Mouse (Mus musculus): ENCODE measurements around the gene Ablim1. TPM values are rescaled to one million over a fixed set of nuclear protein-coding genes. Genes with fewer than 3 reads are reported as not detected.

Ablim1 gene
- polyA plus RNA-seq, 1 experiment from 2014 or later, result 12.4 TPM

- no peak for ATAC-seq (ENCODE audit: low read depth)
- 62% methylated on average over 11 of the region's 11 CpGs for WGBS (ENCODE audit: insufficient replicate concordance)
- H3K27me3 ChIP-seq (ENCODE audit: control insufficient read depth, insufficient read depth, low read depth, low read length), result no peaks in the 10 kb centered on the region
- no peaks in the 10 kb centered on the region for H3K9me3 ChIP-seq (replicated peaks; ENCODE audit: control insufficient read depth, low read length)
- H3K4me2 ChIP-seq (ENCODE audit: low read depth, low read length), result no peak overlapping the region
- no peak overlapping the region for H3K9ac ChIP-seq (ENCODE audit: low read depth, low read length)
- no peak overlapping the region for H3K4me3 ChIP-seq (ENCODE audit: low read depth, low read length)
- H3K4me1 ChIP-seq (ENCODE audit: control insufficient read depth, low read depth, low read length), result no peaks in the 10 kb centered on the region; the same call in 1 of the 2 replicates
- H3K36me3 ChIP-seq (ENCODE audit: control insufficient read depth, insufficient read depth), result no peaks in the 10 kb centered on the region
- no peak overlapping the region for H3K27ac ChIP-seq (ENCODE audit: low read length)
These were observed 15.6 kb upstream of the Ablim1 start for GRCm38 (mm10) chr19:57330309-57330708.

- Histone ChIP-seq H3K27me3 (ENCODE audit: control insufficient read depth, insufficient read depth, low read depth, low read length) (no peaks in the 10 kb centered on the region), H3K9me3 (replicated peaks; ENCODE audit: control insufficient read depth, low read length) (no peaks in the 10 kb centered on the region), H3K27ac (ENCODE audit: low read length) (no peak overlapping the region), H3K36me3 (ENCODE audit: control insufficient read depth, insufficient read depth) (no peaks in the 10 kb centered on the region), H3K4me1 (ENCODE audit: control insufficient read depth, low read depth, low read length) (no peaks in the 10 kb centered on the region; the same call in 1 of the 2 replicates), H3K4me2 (ENCODE audit: low read depth, low read length) (0 out of 2 replicates have a peak overlapping the region, but pooled peaks have one; percentile 19), H3K9ac (ENCODE audit: low read depth, low read length) (no peak overlapping the region), H3K4me3 (ENCODE audit: low read depth, low read length) (no peak overlapping the region)
- WGBS (ENCODE audit: insufficient replicate concordance), result 36% methylated on average over 12 of the region's 12 CpGs
- ATAC-seq (ENCODE audit: low read depth), result no peak
These were observed 14.1 kb upstream of the Ablim1 start for GRCm38 (mm10) chr19:57328792-57329191.

- Histone ChIP-seq H3K27me3 (ENCODE audit: control insufficient read depth, insufficient read depth, low read depth, low read length) (no peaks in the 10 kb centered on the region), H3K4me2 (ENCODE audit: low read depth, low read length) (no peak overlapping the region), H3K4me1 (ENCODE audit: control insufficient read depth, low read depth, low read length) (no peaks in the 10 kb centered on the region; the same call in 1 of the 2 replicates), H3K4me3 (ENCODE audit: low read depth, low read length) (no peak overlapping the region), H3K9ac (ENCODE audit: low read depth, low read length) (no peak overlapping the region), H3K36me3 (ENCODE audit: control insufficient read depth, insufficient read depth) (no peaks in the 10 kb centered on the region), H3K27ac (ENCODE audit: low read length) (no peak overlapping the region), H3K9me3 (replicated peaks; ENCODE audit: control insufficient read depth, low read length) (no peaks in the 10 kb centered on the region)
- 81% methylated on average over 7 of the region's 7 CpGs for WGBS (ENCODE audit: insufficient replicate concordance)
- no peak for ATAC-seq (ENCODE audit: low read depth)
These were observed 13.6 kb upstream of the Ablim1 start for GRCm38 (mm10) chr19:57328269-57328668.

GRCm38 (mm10) chr19:57327679-57328078 is 13.0 kb upstream of the Ablim1 start:
- Histone ChIP-seq H3K4me1 (ENCODE audit: control insufficient read depth, low read depth, low read length) (no peaks in the 10 kb centered on the region; the same call in 1 of the 2 replicates), H3K9ac (ENCODE audit: low read depth, low read length) (no peak overlapping the region), H3K4me3 (ENCODE audit: low read depth, low read length) (no peak overlapping the region), H3K4me2 (ENCODE audit: low read depth, low read length) (no peak overlapping the region), H3K9me3 (replicated peaks; ENCODE audit: control insufficient read depth, low read length) (no peaks in the 10 kb centered on the region), H3K27ac (ENCODE audit: low read length) (no peak overlapping the region), H3K36me3 (ENCODE audit: control insufficient read depth, insufficient read depth) (no peaks in the 10 kb centered on the region), H3K27me3 (ENCODE audit: control insufficient read depth, insufficient read depth, low read depth, low read length) (no peaks in the 10 kb centered on the region)
- ATAC-seq (ENCODE audit: low read depth), result no peak

- ATAC-seq (ENCODE audit: low read depth), result no peak
- Histone ChIP-seq H3K27ac (ENCODE audit: low read length) (no peak overlapping the region), H3K9me3 (replicated peaks; ENCODE audit: control insufficient read depth, low read length) (no peaks in the 10 kb centered on the region), H3K4me1 (ENCODE audit: control insufficient read depth, low read depth, low read length) (peaks cover 3% of the 10 kb centered on the region; the same call in 1 of the 2 replicates), H3K9ac (ENCODE audit: low read depth, low read length) (no peak overlapping the region), H3K27me3 (ENCODE audit: control insufficient read depth, insufficient read depth, low read depth, low read length) (no peaks in the 10 kb centered on the region), H3K4me3 (ENCODE audit: low read depth, low read length) (no peak overlapping the region), H3K4me2 (ENCODE audit: low read depth, low read length) (no peak overlapping the region), H3K36me3 (ENCODE audit: control insufficient read depth, insufficient read depth) (no peaks in the 10 kb centered on the region)
- WGBS (ENCODE audit: insufficient replicate concordance), result 22% methylated on average over 7 of the region's 7 CpGs
These were observed 11.1 kb upstream of the Ablim1 start for GRCm38 (mm10) chr19:57325748-57326300.

GRCm38 (mm10) chr19:57323087-57323486 is 8.4 kb upstream of the Ablim1 start:
- no peak overlapping the region for H3K27ac ChIP-seq (ENCODE audit: low read length)
- 62% methylated on average over 8 of the region's 8 CpGs for WGBS (ENCODE audit: insufficient replicate concordance)
- ATAC-seq (ENCODE audit: low read depth), result no peak

GRCm38 (mm10) chr19:57322491-57322890 is 7.8 kb upstream of the Ablim1 start:
- Histone ChIP-seq H3K27me3 (ENCODE audit: control insufficient read depth, insufficient read depth, low read depth, low read length) (no peaks in the 10 kb centered on the region), H3K9me3 (replicated peaks; ENCODE audit: control insufficient read depth, low read length) (no peaks in the 10 kb centered on the region), H3K9ac (ENCODE audit: low read depth, low read length) (no peak overlapping the region), H3K4me3 (ENCODE audit: low read depth, low read length) (no peak overlapping the region), H3K4me2 (ENCODE audit: low read depth, low read length) (no peak overlapping the region), H3K36me3 (ENCODE audit: control insufficient read depth, insufficient read depth) (no peaks in the 10 kb centered on the region), H3K27ac (ENCODE audit: low read length) (no peak overlapping the region), H3K4me1 (ENCODE audit: control insufficient read depth, low read depth, low read length) (0 out of 2 replicates have a peak, but pooled peaks cover 3% of the 10 kb centered on the region)
- no peak for ATAC-seq (ENCODE audit: low read depth)
- 54% methylated on average over 4 of the region's 4 CpGs for WGBS (ENCODE audit: insufficient replicate concordance)

More at GRCm38 (mm10) chr19:57323087-57323486, 8.4 kb upstream of the Ablim1 start:
- no peaks in the 10 kb centered on the region for H3K36me3 ChIP-seq (ENCODE audit: control insufficient read depth, insufficient read depth)
- H3K4me1 ChIP-seq (ENCODE audit: control insufficient read depth, low read depth, low read length), result 0 out of 2 replicates have a peak, but pooled peaks cover 3% of the 10 kb centered on the region
- no peak overlapping the region for H3K4me3 ChIP-seq (ENCODE audit: low read depth, low read length)
- H3K9ac ChIP-seq (ENCODE audit: low read depth, low read length), result no peak overlapping the region
- no peaks in the 10 kb centered on the region for H3K27me3 ChIP-seq (ENCODE audit: control insufficient read depth, insufficient read depth, low read depth, low read length)
- no peaks in the 10 kb centered on the region for H3K9me3 ChIP-seq (replicated peaks; ENCODE audit: control insufficient read depth, low read length)
- H3K4me2 ChIP-seq (ENCODE audit: low read depth, low read length), result no peak overlapping the region

- H3K27ac ChIP-seq (ENCODE audit: low read length), result peak overlapping the region; percentile 60
- no peaks in the 10 kb centered on the region for H3K36me3 ChIP-seq (ENCODE audit: control insufficient read depth, insufficient read depth)
- H3K9ac ChIP-seq (ENCODE audit: low read depth, low read length), result no peak overlapping the region
- no peaks in the 10 kb centered on the region for H3K9me3 ChIP-seq (replicated peaks; ENCODE audit: control insufficient read depth, low read length)
- 0 out of 2 replicates have a peak, but pooled peaks cover 3% of the 10 kb centered on the region for H3K4me1 ChIP-seq (ENCODE audit: control insufficient read depth, low read depth, low read length)
- 7% methylated on average over 3 of the region's 3 CpGs for WGBS (ENCODE audit: insufficient replicate concordance)
- ATAC-seq (ENCODE audit: low read depth), result peak; percentile 76
- H3K4me3 ChIP-seq (ENCODE audit: low read depth, low read length), result no peak overlapping the region
- no peaks in the 10 kb centered on the region for H3K27me3 ChIP-seq (ENCODE audit: control insufficient read depth, insufficient read depth, low read depth, low read length)
- H3K4me2 ChIP-seq (ENCODE audit: low read depth, low read length), result no peak overlapping the region
These were observed 7.1 kb upstream of the Ablim1 start for GRCm38 (mm10) chr19:57321839-57322238.

GRCm38 (mm10) chr19:57320656-57321382 is 6.1 kb upstream of the Ablim1 start:
- no peaks in the 10 kb centered on the region for H3K36me3 ChIP-seq (ENCODE audit: control insufficient read depth, insufficient read depth)
- no peaks in the 10 kb centered on the region for H3K27me3 ChIP-seq (ENCODE audit: control insufficient read depth, insufficient read depth, low read depth, low read length)
- H3K27ac ChIP-seq (ENCODE audit: low read length), result no peak overlapping the region; the same call in 1 of the 2 replicates
- no peak overlapping the region for H3K4me2 ChIP-seq (ENCODE audit: low read depth, low read length)
- 44% methylated on average over 9 of the region's 9 CpGs for WGBS (ENCODE audit: insufficient replicate concordance)
- no peak overlapping the region for H3K4me3 ChIP-seq (ENCODE audit: low read depth, low read length)
- no peaks in the 10 kb centered on the region for H3K9me3 ChIP-seq (replicated peaks; ENCODE audit: control insufficient read depth, low read length)
- no peak for ATAC-seq (ENCODE audit: low read depth)
- 0 out of 2 replicates have a peak, but pooled peaks cover 3% of the 10 kb centered on the region for H3K4me1 ChIP-seq (ENCODE audit: control insufficient read depth, low read depth, low read length)
- H3K9ac ChIP-seq (ENCODE audit: low read depth, low read length), result no peak overlapping the region
